Mouse (Mus musculus) embryonic facial prominence, embryonic 12.5 days (tissue): ENCODE measurements around the gene Lamtor2. TPM values are rescaled to one million over a fixed set of nuclear protein-coding genes. Genes with fewer than 3 reads are reported as not detected.

Experiments
- ATAC-seq: fragments of 200-750 bp; cut with Nextera tagmentation; 2 replicates; pipeline ENCODE4 v1.8.0; 2017; ENCODE audit not compliant: insufficient number of reproducible peaks, insufficient read depth, low FRiP score, low TSS enrichment
- H3K27ac ChIP-seq: fragments of 300-500 bp; sonication (generic); 2 replicates; pipeline ENCODE4 v1.5.1; 2016; ENCODE audit warnings: mild to moderate bottlenecking
- H3K27me3 ChIP-seq: fragments of 300-500 bp; sonication (generic); 2 replicates; pipeline ENCODE4 v1.6.1; 2016; ENCODE audit warnings: mild to moderate bottlenecking, moderate library complexity
- H3K36me3 ChIP-seq: fragments of 300-500 bp; sonication (generic); 2 replicates; pipeline ENCODE4 v1.6.1; 2016; ENCODE audit warnings: mild to moderate bottlenecking
- H3K4me1 ChIP-seq: fragments of 300-500 bp; sonication (generic); 2 replicates; pipeline ENCODE4 v1.6.1; 2016
- H3K4me2 ChIP-seq: fragments of 300-500 bp; sonication (generic); replicated peaks from 2 replicates; pipeline ENCODE4 v1.6.1; 2016; ENCODE audit warnings: mild to moderate bottlenecking, moderate library complexity
- H3K4me3 ChIP-seq: fragments of 300-500 bp; sonication (generic); 2 replicates; pipeline ENCODE4 v1.5.1; 2016; ENCODE audit warnings: mild to moderate bottlenecking
- H3K9ac ChIP-seq: fragments of 300-500 bp; sonication (generic); 2 replicates; pipeline ENCODE4 v1.6.1; 2016; ENCODE audit warnings: mild to moderate bottlenecking, moderate library complexity
- H3K9me3 ChIP-seq: fragments of 300-500 bp; sonication (generic); 2 replicates; pipeline ENCODE4 v1.6.1; 2016; ENCODE audit warnings: mild to moderate bottlenecking, moderate library complexity
- WGBS: fragments of 180-500 bp; shearing (Covaris S2); methylation state at CpG from one replicate; pipeline ENCODE4 v1.1.7; 2016; 5-methylcytosine and 5-hydroxymethylcytosine counted together
- polyA plus RNA-seq: library from polyadenylated mRNA; unstranded; fragments of >200 nt; fragmentation: Nextera tagmentation; extraction: Ambion mirVana; gene quantifications from 2 replicates; pipeline ENCODE4 v1.2.1, GENCODE M21; 2016

Gene Lamtor2
- polyA plus RNA-seq, 1 experiment from 2014 or later: 144 TPM

DNA sequence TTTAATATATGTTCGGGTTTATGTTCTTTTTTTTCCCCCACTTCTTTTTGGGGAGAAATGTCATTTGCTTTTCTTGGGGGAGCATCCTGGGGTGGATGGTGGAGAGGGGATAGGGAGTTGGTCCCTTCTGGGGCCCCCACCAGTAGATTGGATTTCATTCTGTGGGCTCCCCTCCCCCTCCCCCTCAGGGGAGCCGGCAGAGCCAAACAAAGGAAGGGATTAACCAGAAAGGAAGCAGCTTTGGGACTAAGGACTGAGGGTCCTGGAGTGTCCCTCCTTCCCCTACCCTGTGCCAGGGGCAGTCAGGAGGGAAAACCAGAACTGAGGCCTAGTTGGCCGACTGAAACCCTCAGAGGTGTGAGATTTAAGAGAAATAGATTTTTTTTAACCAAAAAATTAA lies 13.5 kb downstream of the Lamtor2 start:
- peaks cover 47% of the 10 kb centered on the region for H3K36me3 ChIP-seq
- H3K4me3 ChIP-seq: no peak overlapping the region
- peak overlapping the region; percentile 36; the same call in 1 of the 2 replicates for H3K27ac ChIP-seq
- no peak overlapping the region; the same call in 1 of the 2 replicates for H3K9ac ChIP-seq
- H3K4me2 ChIP-seq: 0 out of 2 replicates have a peak overlapping the region, but pooled peaks have one; percentile 11
- 9% methylated on average over 3 of the region's 3 CpGs for WGBS
- peaks cover 68% of the 10 kb centered on the region for H3K4me1 ChIP-seq
- ATAC-seq: no peak
- H3K27me3 ChIP-seq: no peaks in the 10 kb centered on the region
- no peaks in the 10 kb centered on the region for H3K9me3 ChIP-seq

DNA sequence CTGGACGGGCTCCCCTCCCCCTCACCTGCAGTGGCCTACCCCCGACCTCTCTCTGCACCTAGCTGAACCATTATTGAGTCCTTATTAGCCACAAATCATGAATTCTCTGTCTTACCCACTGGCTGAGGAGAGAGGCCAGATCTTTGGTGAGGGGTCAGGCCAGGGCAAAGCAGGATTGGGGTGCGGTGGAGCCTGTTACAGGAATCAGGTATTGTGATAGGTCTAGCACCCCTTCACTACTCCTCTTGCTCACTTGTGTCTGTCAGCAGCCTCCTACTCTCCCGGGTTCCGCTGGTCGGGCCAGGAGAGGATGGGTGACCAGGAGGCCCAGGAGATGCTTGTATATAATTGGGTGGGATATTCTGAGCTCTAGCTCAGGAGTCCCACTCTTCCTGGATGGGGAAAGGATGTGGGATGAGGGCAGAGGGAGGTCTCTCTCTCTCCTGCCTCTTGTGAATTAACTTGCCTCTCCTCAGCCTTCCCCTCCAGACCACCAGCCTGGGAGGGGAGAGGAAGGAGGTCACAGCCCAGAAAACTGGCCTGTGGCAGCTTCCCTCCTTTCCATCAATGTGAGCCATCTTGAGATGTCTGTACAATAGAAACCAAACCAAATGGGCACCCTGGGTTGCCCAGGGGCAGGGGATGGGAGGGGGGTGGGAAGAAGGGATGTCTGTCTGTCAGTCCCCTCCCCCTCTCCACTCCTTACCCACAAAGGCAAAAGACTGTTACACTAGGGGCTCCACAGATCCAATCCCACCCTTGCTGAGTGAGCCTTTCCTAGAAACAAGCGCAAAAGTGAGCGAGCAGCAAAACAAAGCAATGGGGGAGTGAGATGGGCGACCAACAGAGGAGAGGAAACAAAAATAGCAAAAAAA lies 14.4 kb downstream of the Lamtor2 start:
- Histone ChIP-seq H3K9ac (peak overlapping the region; percentile 39; the same call in 1 of the 2 replicates), H3K4me2 (peak overlapping the region; percentile 96), H3K36me3 (peaks cover 47% of the 10 kb centered on the region), H3K9me3 (no peaks in the 10 kb centered on the region), H3K4me3 (peak overlapping the region; percentile 12), H3K4me1 (peaks cover 69% of the 10 kb centered on the region), H3K27me3 (no peaks in the 10 kb centered on the region), H3K27ac (peak overlapping the region; percentile 69; the same call in 1 of the 2 replicates)
- no peak for ATAC-seq
- 19% methylated on average over 9 of the region's 9 CpGs for WGBS

DNA sequence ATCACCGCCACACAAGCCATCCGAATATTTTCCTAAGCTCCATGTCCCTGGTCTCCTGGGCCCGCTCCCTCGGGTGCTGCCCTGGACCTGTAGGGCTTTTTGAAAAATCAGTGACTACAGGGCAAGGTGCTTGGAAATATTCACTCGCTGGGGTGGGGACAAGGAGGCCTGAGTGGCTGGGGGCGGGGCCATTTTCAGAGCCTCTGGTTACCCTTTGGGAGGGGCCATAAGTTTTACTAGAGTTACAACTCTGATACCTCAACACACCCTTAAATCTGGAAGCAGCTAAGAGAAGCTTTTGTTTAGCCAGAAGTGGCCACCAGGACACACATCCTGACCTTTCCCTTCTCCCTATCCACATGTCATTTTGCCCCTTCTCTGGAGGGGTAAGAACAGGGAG lies 15.7 kb downstream of the Lamtor2 start:
- ATAC-seq: no peak
- H3K4me1 ChIP-seq: peaks cover 68% of the 10 kb centered on the region

DNA sequence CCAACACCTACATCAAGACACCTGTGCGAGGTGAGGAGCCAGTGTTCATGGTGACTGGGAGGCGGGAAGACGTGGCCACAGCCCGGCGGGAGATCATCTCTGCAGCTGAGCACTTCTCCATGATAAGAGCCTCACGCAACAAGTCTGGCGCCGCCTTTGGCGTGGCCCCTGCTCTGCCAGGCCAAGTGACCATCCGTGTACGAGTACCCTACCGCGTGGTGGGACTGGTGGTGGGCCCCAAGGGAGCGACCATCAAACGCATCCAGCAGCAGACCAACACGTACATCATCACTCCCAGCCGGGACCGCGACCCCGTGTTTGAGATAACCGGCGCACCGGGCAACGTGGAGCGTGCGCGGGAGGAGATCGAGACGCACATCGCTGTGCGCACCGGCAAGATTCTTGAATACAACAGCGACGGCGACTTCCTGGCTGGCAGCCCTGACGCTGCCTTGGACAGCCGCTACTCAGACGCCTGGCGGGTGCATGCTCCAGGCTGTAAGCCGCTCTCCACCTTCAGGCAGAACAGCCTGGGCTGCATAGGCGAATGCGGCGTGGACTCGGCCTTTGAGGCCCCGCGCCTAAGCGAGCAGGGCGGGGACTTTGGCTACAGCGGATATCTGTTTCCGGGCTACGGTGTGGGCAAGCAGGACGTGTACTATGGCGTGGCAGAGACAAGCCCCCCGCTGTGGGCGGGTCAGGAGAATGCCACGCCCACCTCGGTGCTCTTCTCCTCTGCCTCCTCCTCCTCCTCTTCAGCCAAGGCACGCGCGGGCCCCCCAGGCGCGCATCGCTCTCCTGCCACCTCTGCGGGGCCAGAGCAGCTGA lies 16.6 kb downstream of the Lamtor2 start:
- H3K4me1 ChIP-seq: peaks cover 61% of the 10 kb centered on the region
- 5% methylated on average over 64 of the region's 64 CpGs for WGBS
- peak overlapping the region; percentile 98 for H3K9ac ChIP-seq
- peak overlapping the region; percentile 96 for H3K4me2 ChIP-seq
- no peak for ATAC-seq
- H3K27ac ChIP-seq: peak overlapping the region; percentile 99
- H3K4me3 ChIP-seq: peak overlapping the region; percentile 85
- H3K9me3 ChIP-seq: no peaks in the 10 kb centered on the region
- H3K36me3 ChIP-seq: peaks cover 47% of the 10 kb centered on the region
- H3K27me3 ChIP-seq: no peaks in the 10 kb centered on the region

More for the DNA sequence above, 15.7 kb downstream of the Lamtor2 start:
- Histone ChIP-seq H3K27me3 (no peaks in the 10 kb centered on the region), H3K27ac (peak overlapping the region; percentile 99), H3K4me3 (peak overlapping the region; percentile 85), H3K4me2 (peak overlapping the region; percentile 96), H3K36me3 (peaks cover 47% of the 10 kb centered on the region), H3K9ac (peak overlapping the region; percentile 98; the same call in 1 of the 2 replicates), H3K9me3 (no peaks in the 10 kb centered on the region)
- WGBS: 58% methylated on average over 6 of the region's 6 CpGs

DNA sequence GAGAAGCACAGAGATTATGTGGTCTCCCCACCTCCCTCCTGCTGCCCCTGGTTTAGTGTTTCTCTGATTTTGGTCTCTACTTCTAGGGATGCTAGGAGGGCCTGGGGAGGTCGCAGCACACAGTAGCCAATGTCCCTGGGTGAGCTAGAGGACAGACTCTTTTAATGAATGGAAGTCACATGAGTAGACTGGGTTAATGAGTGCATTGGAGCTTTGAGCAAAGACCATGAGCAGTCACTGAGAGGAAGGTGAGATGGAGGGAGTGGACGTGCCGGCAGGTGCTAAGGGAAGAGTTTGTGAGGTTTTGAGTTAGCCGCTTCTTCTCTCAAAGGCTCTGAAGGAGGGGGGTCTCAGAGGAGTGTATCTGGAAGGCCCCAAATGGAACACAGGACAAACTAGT lies 17.3 kb downstream of the Lamtor2 start:
- peak overlapping the region; percentile 99 for H3K27ac ChIP-seq

DNA sequence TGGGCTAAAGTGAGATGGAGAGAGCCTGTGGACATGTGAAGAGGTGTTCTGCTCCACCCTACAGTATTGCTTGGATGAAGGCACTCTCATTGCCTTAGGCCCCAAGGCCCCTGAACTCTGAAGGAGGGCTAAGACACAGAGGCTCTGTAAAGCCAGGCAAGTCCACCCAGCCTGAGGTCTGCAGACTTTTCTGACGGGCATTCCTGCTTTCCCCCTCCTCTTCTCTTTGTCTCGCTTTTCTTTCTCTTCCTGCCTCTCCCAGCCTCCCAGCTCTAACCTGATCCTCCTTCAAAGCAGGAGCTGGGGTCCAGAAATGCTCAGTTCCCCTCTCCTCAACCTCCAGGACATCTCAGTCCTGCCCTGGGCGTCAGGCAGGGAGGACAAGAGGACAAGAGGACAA lies 17.9 kb downstream of the Lamtor2 start:
- peaks cover 34% of the 10 kb centered on the region for H3K36me3 ChIP-seq

More for the DNA sequence above, 17.3 kb downstream of the Lamtor2 start:
- H3K9ac ChIP-seq: peak overlapping the region; percentile 98
- WGBS: 25% methylated on average over 4 of the region's 4 CpGs
- no peaks in the 10 kb centered on the region for H3K9me3 ChIP-seq
- H3K4me3 ChIP-seq: peak overlapping the region; percentile 85
- no peak for ATAC-seq
- H3K36me3 ChIP-seq: peaks cover 39% of the 10 kb centered on the region
- H3K4me2 ChIP-seq: peak overlapping the region; percentile 96
- H3K4me1 ChIP-seq: peaks cover 59% of the 10 kb centered on the region
- no peaks in the 10 kb centered on the region for H3K27me3 ChIP-seq

DNA sequence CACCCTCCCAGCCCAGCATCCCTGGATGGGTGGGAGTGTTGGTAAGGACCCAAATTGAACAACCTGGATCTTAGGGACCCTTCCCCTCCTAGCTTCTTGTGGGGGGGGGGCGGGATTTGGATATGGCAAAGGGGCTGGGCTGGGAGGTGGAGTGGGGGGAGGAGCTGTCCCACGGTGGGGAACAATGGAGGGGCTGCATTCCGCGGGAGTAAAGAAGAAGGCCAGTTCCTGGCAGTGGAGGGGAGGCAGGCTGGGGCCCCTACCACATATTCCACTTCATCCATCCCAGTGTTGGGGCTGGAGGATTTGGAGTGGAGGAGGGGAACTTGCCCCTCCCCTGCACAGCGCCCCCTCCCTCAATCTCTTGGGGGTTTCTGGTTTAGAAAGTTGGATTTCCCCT lies 19.2 kb downstream of the Lamtor2 start:
- H3K27ac ChIP-seq: peak overlapping the region; percentile 99
- peaks cover 29% of the 10 kb centered on the region for H3K36me3 ChIP-seq
- ATAC-seq: no peak
- H3K4me3 ChIP-seq: peak overlapping the region; percentile 85
- 0% methylated on average over 4 of the region's 5 CpGs for WGBS
- peak overlapping the region; percentile 96 for H3K4me2 ChIP-seq
- H3K9me3 ChIP-seq: no peaks in the 10 kb centered on the region
- no peaks in the 10 kb centered on the region for H3K27me3 ChIP-seq
- peaks cover 61% of the 10 kb centered on the region for H3K4me1 ChIP-seq
- H3K9ac ChIP-seq: peak overlapping the region; percentile 98

More for the DNA sequence above, 17.9 kb downstream of the Lamtor2 start:
- WGBS: 2% methylated on average over 3 of the region's 3 CpGs
- ATAC-seq: no peak
- H3K27me3 ChIP-seq: no peaks in the 10 kb centered on the region
- H3K4me1 ChIP-seq: peaks cover 58% of the 10 kb centered on the region
- peak overlapping the region; percentile 98 for H3K9ac ChIP-seq
- peak overlapping the region; percentile 96 for H3K4me2 ChIP-seq
- H3K27ac ChIP-seq: peak overlapping the region; percentile 99
- H3K9me3 ChIP-seq: no peaks in the 10 kb centered on the region
- peak overlapping the region; percentile 85 for H3K4me3 ChIP-seq

DNA sequence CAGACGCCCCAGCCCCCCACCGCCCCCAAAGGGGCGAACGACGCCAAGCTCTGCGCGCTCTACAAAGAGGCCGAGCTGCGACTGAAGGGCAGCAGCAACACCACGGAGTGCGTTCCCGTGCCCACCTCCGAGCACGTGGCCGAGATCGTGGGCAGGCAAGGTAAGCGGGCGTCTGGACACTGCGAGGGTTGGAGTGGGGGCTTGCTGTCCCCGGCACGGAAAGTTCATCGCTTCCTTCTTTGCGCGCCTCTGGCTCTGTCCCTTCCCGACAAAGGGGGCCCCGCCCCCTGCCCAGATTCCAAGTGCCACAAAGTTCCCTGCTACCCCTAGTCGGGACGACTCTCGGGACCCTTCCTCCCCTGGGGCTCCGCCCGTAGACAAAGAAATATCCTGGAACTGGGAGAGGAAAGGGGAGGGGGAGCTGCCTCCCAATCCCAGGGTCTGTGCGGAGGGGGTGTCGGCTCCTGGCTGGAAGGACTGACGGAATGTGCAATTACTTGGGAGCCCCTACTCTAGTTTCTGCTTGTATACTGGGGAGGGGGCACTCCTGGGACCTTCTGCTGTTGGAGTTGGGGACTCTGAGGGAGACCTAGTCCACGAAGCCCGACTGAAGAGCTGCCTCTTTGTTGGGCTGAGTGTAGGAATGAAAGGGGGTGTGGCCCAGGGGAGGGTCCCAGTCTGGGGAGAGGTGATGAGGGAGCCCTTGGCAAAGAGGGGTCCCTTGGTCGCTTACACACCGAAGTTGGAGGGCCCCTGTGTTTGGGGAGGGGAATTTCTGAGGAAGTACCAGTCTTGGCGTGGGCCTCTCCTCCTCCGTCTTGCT lies 20.0 kb downstream of the Lamtor2 start:
- Histone ChIP-seq H3K36me3 (peaks cover 21% of the 10 kb centered on the region), H3K9ac (peak overlapping the region; percentile 98), H3K27ac (peak overlapping the region; percentile 99), H3K4me1 (peaks cover 60% of the 10 kb centered on the region), H3K4me2 (peak overlapping the region; percentile 96), H3K4me3 (peak overlapping the region; percentile 85), H3K9me3 (no peaks in the 10 kb centered on the region), H3K27me3 (no peaks in the 10 kb centered on the region)
- under 1% methylated on average over 40 of the region's 40 CpGs for WGBS
- ATAC-seq: peak; percentile 36

DNA sequence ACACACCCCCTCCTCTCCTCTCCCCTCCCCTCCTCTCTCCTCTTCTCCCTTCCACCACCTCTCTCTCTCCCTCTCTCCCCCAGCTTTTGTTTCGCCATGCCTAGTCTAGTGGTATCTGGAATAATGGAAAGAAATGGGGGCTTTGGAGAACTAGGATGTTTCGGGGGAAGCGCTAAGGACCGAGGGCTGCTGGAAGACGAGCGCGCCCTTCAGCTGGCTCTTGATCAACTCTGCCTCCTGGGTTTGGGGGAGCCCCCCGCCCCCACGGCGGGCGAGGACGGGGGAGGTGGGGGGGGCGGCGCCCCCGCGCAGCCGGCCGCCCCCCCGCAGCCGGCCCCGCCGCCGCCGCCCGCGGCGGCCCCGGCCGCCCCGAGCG lies 20.6 kb downstream of the Lamtor2 start, which contains the start of gene Mex3a:
Gene Mex3a (plus strand): TSS at position 97 of the 376 bp plus-strand sequence.
- peak within 1 kb of the TSS; percentile 98 for H3K9ac ChIP-seq
- peak within 1 kb of the TSS; percentile 85 for H3K4me3 ChIP-seq
- ATAC-seq: no peak
- H3K27me3 ChIP-seq: no peaks in the 10 kb centered on the region
- peaks cover 59% of the 10 kb centered on the region for H3K4me1 ChIP-seq
- H3K27ac ChIP-seq: peak within 1 kb of the TSS; percentile 99
- 0% methylated on average over 14 of the region's 31 CpGs for WGBS
- H3K36me3 ChIP-seq: peaks cover 15% of the 10 kb centered on the region
- H3K4me2 ChIP-seq: peak within 1 kb of the TSS; percentile 96
- H3K9me3 ChIP-seq: no peaks in the 10 kb centered on the region

DNA sequence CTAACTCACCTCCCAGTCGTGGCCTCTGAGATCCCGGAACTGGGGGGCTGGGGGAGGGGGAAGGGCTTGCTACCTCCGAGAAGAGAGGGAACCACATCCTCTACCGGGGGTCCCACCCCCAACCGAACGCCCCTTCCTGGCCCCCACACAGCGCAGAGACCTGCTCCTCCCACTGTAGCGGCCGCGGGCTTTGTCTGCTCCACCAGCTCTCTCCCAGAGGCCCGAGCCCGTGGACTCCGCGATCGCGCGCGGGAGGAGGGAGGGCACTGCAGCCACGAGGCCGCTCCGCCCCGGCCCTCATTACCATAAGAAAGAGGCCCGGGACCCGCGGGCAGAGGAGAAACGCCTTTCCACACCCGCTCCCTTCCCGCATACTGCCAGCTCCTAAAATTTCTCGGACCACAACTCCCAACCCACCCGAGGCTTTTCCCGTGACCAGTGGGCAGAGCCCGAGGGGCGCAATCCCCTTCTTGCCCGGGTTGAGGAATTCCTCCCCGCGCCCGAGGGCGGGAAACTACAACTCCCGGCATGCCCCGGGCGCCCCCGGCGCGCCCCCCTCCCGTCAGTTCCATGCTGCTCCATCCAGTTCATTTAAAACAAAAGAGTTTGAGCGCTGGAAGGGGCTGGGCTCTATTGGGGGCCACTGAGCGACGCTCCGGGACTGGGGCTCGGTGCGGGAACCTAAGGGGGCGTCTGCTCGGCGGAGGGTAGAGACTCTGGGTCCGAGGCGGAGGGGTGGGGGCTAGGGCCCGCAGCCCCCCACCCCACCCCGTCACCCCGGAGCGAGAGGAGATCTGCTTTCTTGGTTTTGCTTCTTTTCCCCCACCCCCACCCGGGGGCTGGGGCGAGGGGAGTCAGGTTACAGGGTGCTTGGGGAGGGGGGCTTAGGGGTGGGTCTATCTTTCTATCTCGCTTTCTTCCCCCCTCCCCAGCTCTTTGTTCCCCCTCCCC lies 21.3 kb downstream of the Lamtor2 start:
- peaks cover 8% of the 10 kb centered on the region for H3K36me3 ChIP-seq
- H3K4me3 ChIP-seq: peak overlapping the region; percentile 85
- no peaks in the 10 kb centered on the region for H3K9me3 ChIP-seq
- H3K4me1 ChIP-seq: peaks cover 53% of the 10 kb centered on the region
- H3K4me2 ChIP-seq: peak overlapping the region; percentile 78
- ATAC-seq: peak; percentile 84
- H3K27me3 ChIP-seq: no peaks in the 10 kb centered on the region
- peak overlapping the region; percentile 98 for H3K9ac ChIP-seq
- under 1% methylated on average over 59 of the region's 63 CpGs for WGBS
- H3K27ac ChIP-seq: peak overlapping the region; percentile 99
